Mouse (Mus musculus): ENCODE results near the gene Olfr77.

Gene Olfr77

DNA sequence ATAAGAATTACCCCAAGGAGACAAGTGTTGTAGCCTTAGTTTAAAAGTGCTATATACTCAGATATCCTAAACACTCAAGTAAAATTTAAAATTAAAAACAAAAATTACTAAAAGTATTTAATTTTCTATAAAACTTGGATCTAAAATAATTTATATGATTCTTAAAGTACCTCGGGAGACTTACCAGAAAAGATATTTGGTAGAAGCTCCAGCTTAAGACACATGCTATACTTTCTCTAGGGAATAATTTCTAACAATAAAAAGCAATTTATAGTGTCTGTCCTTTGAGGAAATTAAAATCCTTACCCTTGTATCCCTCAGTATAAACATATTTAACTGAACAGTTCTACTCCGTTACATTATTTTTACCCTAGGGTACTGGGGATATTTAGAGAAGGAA lies at the start of gene Olfr77:
Olfr77 (plus strand) TSS at position 301 of the 400 bp plus-strand sequence.
- DNase-seq (ENCODE audit: low read depth, low spot score), result no peak

DNA sequence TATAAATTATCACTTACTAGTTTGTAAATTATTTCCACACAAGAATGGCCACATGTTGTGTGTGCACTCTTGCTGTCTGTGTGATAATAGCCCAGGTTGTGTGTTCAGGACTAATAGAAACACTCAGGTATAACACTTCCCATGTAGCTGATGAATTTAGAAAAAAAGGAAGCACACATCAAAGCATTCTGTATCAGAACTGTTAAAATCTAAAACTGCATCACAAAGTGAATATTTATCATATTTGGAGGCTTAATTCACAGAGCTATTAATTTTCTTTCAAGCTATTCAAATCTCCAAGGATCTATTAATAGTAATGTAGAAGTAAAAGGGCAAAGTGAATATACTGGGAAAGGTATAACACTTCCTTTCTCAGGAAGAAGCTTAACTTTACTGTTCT lies 28.8 kb upstream of the Olfr77 start, which contains the start of gene Olfr862:
Olfr862 (minus strand) TSS at position 101 of the 400 bp plus-strand sequence.
- no peak for DNase-seq (ENCODE audit: low read depth, low spot score)

DNA sequence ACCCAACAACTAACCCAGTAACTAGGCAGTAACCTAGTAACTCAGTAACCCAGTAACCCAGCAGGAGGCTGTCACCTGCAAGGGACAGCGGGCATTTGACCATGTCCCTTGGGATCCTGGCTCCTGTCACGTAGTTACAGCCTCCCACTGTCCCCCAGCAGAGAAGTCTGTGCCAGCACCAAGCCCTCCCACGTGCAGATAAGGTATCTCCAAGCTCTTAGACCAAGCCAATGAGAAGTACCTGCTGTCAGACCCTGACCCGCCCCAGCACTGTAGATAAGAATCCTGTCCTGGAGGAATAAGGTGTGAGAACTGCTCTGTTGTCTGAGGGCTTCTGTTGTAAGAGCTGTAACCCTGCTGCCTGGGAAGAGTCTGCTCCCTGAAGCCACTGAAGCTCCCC lies 5.5 kb upstream of the Olfr77 start:
- DNase-seq (ENCODE audit: low read depth, low spot score), result no peak

Measured in retina, adult 2 months (tissue).